Mouse (Mus musculus): ENCODE measurements around the gene Usp53. TPM values are rescaled to one million over a fixed set of nuclear protein-coding genes. Genes with fewer than 3 reads are reported as not detected.

The Usp53 gene
- polyA plus RNA-seq, 1 experiment: 3.9 TPM

DNA sequence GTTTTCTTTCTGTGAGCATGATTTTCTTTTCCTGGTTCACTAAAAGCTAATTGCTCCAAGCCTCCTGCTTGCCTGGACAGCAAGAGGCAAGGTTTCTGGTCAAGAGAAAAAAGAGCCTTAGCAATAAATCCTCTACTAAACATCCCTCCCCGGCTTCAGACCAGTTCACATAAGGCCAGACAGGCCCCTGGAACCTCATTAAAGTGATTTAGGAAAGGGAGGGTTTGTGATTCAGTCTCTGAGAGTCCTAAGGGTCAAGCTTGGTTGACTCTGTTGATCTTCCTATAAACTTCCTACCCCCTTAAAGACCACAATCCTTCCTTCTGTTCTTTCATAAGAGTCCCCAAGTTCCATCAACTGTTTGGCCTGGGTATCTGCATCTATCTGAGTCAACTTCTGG, 12.7 kb upstream of the Usp53 start:
- no peak overlapping the region for H3K4me3 ChIP-seq (ENCODE audit: insufficient read depth, low read length)
- no peak overlapping the region for H3K27ac ChIP-seq (ENCODE audit: insufficient read depth, low read depth, low read length)
- TF ChIP-seq POLR2A (IDR thresholded peaks at IDR 0.05; ENCODE audit: borderline replicate concordance, low read depth, low read length) (no peak), CTCF (IDR thresholded peaks at IDR 0.05; ENCODE audit: low read depth, low read length) (no peak)
- H3K4me1 ChIP-seq (ENCODE audit: control insufficient read depth, insufficient read depth, low read length): 0 out of 2 replicates have a peak, but pooled peaks cover 1% of the 10 kb centered on the region

DNA sequence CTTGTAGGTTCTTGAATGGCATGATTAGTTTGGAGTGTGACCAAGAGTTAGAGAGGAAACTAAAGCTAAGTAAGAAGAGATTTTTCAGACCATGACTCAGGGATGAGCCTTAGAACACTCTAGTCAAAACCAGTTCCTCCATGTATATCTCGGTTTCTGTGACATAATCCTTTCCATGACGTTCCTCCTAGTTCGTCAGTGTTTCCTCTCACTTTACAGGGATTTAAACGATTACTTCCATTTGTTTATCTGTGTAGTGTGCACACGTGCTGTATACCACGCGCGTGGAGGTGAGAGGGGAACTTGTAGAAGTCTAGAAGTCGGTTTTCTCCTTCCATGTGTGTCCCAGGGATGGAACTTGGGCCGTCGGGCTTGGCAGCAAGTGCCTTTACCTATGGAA, 2.6 kb upstream of the Usp53 start:
- TF ChIP-seq POLR2A (IDR thresholded peaks at IDR 0.05; ENCODE audit: borderline replicate concordance, low read depth, low read length) (no peak), CTCF (IDR thresholded peaks at IDR 0.05; ENCODE audit: low read depth, low read length) (no peak)
- peaks cover 12% of the 10 kb centered on the region for H3K4me1 ChIP-seq (ENCODE audit: control insufficient read depth, insufficient read depth, low read length)

DNA sequence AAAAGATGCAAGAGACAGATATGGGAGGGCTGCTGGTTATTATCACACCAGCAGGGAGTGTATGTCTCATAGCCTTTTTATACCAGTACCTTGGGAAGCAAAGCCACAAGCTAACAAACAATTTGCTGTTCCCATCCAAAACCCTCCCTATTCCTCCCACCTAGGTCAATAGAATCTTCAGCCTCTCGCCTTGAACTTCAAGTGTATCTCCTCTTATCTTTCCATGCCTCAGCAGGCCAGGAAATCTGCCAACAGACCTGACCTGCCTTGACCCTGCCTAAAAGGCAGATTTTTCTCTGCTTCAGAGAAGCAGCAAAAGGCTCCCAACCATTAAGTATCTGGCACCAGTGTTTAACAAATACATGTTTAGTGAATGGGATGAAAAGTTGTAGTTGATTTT, 2.1 kb upstream of the Usp53 start:
- TF ChIP-seq CTCF (IDR thresholded peaks at IDR 0.05; ENCODE audit: low read depth, low read length): no peak
- TF ChIP-seq POLR2A (IDR thresholded peaks at IDR 0.05; ENCODE audit: borderline replicate concordance, low read depth, low read length): no peak
- Histone ChIP-seq H3K27ac (ENCODE audit: insufficient read depth, low read depth, low read length) (no peak overlapping the region), H3K4me3 (ENCODE audit: insufficient read depth, low read length) (no peak overlapping the region), H3K4me1 (ENCODE audit: control insufficient read depth, insufficient read depth, low read length) (peaks cover 12% of the 10 kb centered on the region)

More for the DNA sequence above, 2.6 kb upstream of the Usp53 start:
- H3K4me3 ChIP-seq (ENCODE audit: insufficient read depth, low read length): no peak overlapping the region
- no peak overlapping the region for H3K27ac ChIP-seq (ENCODE audit: insufficient read depth, low read depth, low read length)

DNA sequence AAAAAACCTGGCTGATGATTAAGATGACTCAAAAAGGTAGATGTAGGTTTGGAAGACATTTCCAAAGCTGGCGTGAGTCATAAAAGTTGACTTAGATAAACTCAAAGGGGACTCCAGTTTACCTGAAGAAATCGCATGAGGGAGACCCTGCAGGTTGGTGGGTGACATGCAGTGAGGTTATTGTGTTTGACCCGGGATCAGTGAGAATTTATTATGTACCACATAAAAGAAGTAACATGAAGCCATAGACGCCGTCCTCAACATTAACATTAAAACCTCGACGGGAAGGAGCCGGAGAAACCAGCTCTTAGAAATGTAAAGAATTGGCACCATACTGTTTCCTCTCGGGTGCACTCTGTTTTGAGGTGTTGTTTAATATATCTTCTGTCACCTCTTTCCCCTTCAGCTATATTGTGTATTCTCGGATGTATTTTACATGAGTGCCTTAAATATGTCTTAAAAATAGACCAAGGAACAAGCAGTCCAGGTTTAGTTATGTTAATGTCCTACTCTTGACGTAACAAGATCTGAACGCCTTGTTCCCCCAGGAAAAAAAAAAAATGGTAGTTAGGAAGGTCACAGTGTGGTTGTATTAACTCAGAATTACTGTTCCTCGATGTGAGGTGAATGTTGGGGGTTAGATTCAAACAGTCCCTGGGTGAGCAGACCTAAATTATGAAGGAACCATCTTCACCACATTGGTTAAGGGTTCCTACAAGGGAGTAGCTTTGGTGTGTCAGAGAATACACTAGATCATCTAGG, 1.1 kb upstream of the Usp53 start:
- Histone ChIP-seq H3K27ac (ENCODE audit: insufficient read depth, low read depth, low read length) (no peak overlapping the region), H3K4me1 (ENCODE audit: control insufficient read depth, insufficient read depth, low read length) (peaks cover 12% of the 10 kb centered on the region), H3K4me3 (ENCODE audit: insufficient read depth, low read length) (peak overlapping the region; percentile 90)
- TF ChIP-seq CTCF (IDR thresholded peaks at IDR 0.05; ENCODE audit: low read depth, low read length) (no peak), POLR2A (IDR thresholded peaks at IDR 0.05; ENCODE audit: borderline replicate concordance, low read depth, low read length) (no peak)

DNA sequence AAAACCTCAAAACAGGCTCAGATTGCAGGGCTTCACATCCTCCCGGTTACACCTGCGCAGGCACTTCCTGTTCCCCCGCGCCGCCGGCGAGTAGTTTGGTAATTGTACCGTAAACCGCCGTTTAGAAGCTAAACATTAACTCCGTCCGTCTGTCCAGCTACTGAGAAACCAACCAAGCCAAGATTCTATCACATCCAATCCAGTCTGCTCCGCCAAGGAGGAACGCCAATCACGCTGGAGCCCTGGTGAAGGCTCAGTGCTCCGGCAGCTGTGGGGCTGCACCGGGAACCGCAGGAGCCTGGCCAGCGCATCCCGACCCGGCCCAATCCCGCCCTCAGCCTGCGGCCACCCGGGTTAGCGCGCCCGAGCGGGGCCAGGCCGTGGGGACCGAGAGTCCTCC, 461 bp downstream of the Usp53 start:
- TF ChIP-seq CTCF (IDR thresholded peaks at IDR 0.05; ENCODE audit: low read depth, low read length) (no peak), POLR2A (IDR thresholded peaks at IDR 0.05; ENCODE audit: borderline replicate concordance, low read depth, low read length) (no peak)
- Histone ChIP-seq H3K27ac (ENCODE audit: insufficient read depth, low read depth, low read length) (peak overlapping the region; percentile 59), H3K4me3 (ENCODE audit: insufficient read depth, low read length) (peak overlapping the region; percentile 90), H3K4me1 (ENCODE audit: control insufficient read depth, insufficient read depth, low read length) (peaks cover 12% of the 10 kb centered on the region)

DNA sequence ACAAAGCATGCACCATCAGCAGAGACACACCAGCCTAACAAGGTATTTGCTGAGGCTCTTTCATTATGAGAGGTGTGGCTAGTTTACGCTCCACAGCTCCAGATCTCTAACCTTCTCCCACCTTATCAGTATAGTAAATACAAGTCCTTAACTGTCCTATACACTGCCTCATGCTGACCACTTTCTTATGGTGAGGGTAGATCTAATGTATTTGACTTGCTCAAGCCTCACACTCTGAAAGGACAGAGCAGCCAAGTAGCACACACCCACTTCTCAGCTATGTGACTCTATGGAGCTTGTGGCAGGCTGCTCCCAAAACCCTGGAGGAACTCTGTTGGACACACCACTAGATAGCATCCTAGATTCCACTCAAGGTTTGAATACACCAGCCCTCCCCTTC, 8.3 kb downstream of the Usp53 start:
- TF ChIP-seq POLR2A (IDR thresholded peaks at IDR 0.05; ENCODE audit: borderline replicate concordance, low read depth, low read length) (no peak), CTCF (IDR thresholded peaks at IDR 0.05; ENCODE audit: low read depth, low read length) (no peak)
- H3K27ac ChIP-seq (ENCODE audit: insufficient read depth, low read depth, low read length): no peak overlapping the region
- peaks cover 17% of the 10 kb centered on the region for H3K4me1 ChIP-seq (ENCODE audit: control insufficient read depth, insufficient read depth, low read length)
- no peak overlapping the region for H3K4me3 ChIP-seq (ENCODE audit: insufficient read depth, low read length)

DNA sequence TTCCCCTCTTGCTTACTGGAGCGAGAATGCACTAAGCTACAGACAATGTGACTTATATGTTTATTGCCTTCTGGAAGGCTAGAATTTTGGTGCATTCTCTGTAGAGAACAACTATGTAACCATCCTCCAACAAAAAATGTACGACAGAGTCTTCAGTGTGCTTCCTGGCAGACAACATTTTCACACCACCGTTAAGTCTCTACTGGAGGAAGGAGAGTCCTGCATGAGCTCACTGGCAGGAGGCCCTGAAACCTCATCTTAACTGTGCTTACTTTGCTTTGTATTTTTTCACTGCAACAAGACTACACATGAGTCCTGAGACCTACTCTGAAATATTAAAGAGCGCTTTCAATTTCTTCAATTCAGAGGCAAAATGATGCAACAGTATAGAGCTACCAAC, 8.9 kb downstream of the Usp53 start:
- no peak overlapping the region for H3K27ac ChIP-seq (ENCODE audit: insufficient read depth, low read depth, low read length)
- no peak for TF ChIP-seq CTCF (IDR thresholded peaks at IDR 0.05; ENCODE audit: low read depth, low read length)
- no peak for TF ChIP-seq POLR2A (IDR thresholded peaks at IDR 0.05; ENCODE audit: borderline replicate concordance, low read depth, low read length)
- peaks cover 17% of the 10 kb centered on the region for H3K4me1 ChIP-seq (ENCODE audit: control insufficient read depth, insufficient read depth, low read length)
- H3K4me3 ChIP-seq (ENCODE audit: insufficient read depth, low read length): no peak overlapping the region

DNA sequence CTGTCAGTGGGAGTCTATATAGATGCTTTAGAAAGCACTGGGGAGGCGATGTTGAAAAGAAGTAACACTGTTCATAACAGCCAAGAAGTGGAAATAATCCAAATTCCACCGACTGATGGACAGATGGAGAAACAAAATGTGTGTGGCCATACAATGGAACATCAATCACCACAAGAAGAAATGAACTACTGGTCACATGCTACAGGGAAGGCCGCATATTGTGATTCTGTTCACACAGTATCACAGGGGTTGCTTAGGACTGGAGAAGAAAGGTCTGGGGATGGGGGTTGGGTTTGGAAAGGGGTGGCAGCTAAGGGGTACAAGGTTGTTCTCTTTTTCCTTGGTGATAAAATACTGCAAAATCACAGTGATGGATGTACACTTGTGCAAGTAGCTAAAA, 9.5 kb downstream of the Usp53 start:
- H3K27ac ChIP-seq (ENCODE audit: insufficient read depth, low read depth, low read length): no peak overlapping the region
- TF ChIP-seq POLR2A (IDR thresholded peaks at IDR 0.05; ENCODE audit: borderline replicate concordance, low read depth, low read length) (no peak), CTCF (IDR thresholded peaks at IDR 0.05; ENCODE audit: low read depth, low read length) (no peak)
- H3K4me3 ChIP-seq (ENCODE audit: insufficient read depth, low read length): no peak overlapping the region
- peaks cover 17% of the 10 kb centered on the region for H3K4me1 ChIP-seq (ENCODE audit: control insufficient read depth, insufficient read depth, low read length)

DNA sequence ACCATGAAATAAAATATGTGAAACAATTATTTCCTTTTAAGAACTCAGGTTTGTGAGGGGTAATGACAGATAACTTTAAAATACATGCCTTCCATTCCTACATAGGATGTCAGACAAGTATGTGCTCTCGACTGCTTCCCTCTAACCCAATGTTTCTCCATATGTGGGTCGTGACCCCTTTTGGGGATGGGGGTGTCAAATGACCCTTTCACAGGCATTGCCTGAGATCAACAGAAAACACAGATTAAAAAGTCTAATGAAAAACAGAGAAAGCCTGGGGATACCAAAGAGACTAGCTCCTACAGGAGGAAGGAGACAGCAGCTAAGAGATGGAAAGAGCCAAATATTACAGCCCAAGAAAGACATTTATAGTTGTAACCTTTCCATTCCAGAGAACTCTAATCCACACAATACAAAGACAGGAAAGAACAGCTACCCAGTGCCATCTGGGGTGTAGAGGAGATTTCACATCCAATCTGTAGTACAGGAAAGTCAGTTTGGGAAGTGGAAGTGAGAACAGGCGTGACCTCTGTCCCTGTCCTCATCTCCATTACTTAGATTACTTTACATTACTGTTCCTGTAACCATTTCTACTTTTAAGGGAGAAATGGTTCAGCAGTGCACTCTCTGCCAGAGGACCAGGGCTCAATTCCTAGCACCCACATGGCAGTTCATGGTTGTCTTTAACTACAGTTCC, 12.0 kb downstream of the Usp53 start:
- H3K4me3 ChIP-seq (ENCODE audit: insufficient read depth, low read length): no peak overlapping the region
- H3K4me1 ChIP-seq (ENCODE audit: control insufficient read depth, insufficient read depth, low read length): peaks cover 17% of the 10 kb centered on the region
- H3K27ac ChIP-seq (ENCODE audit: insufficient read depth, low read depth, low read length): no peak overlapping the region
- TF ChIP-seq POLR2A (IDR thresholded peaks at IDR 0.05; ENCODE audit: borderline replicate concordance, low read depth, low read length) (no peak), CTCF (IDR thresholded peaks at IDR 0.05; ENCODE audit: low read depth, low read length) (no peak)

DNA sequence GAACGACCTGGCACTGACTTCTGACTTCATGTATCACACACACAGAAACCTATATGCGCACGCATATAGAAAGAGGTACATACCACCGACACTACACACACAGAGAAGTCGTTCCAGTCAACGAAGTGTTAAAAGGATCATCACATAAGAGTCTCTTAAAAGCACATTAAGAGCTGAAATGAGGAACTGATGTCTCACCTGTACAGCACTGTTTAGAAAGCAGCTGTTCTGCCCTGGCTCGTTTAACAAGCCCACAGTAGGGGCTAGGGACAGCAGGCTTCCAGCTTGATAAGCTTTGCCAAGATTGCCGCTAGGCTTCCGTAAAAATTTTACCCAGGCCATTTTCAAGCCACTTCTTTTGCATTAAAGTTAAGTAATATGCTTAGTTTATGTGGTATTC, 15.9 kb downstream of the Usp53 start:
- Histone ChIP-seq H3K4me3 (ENCODE audit: insufficient read depth, low read length) (no peak overlapping the region), H3K4me1 (ENCODE audit: control insufficient read depth, insufficient read depth, low read length) (peaks cover 12% of the 10 kb centered on the region), H3K27ac (ENCODE audit: insufficient read depth, low read depth, low read length) (no peak overlapping the region)
- no peak for TF ChIP-seq POLR2A (IDR thresholded peaks at IDR 0.05; ENCODE audit: borderline replicate concordance, low read depth, low read length)
- TF ChIP-seq CTCF (IDR thresholded peaks at IDR 0.05; ENCODE audit: low read depth, low read length): no peak

All from bone marrow macrophage, adult 2 months (primary cell).